Mouse (Mus musculus): Measurements from ENCODE around the gene Serpina16.
"Not testable (repeated sequence)": the region's sequence is repeated elsewhere in the genome, so short reads cannot be mapped to it uniquely, and the experiment has no call there.

The Serpina16 gene

GRCm38 (mm10) chr12:103676039-103676438 is at the start of gene Serpina16:
Gene Serpina16, minus strand, starts transcription at chr12:103676139.
- DNase-seq (ENCODE audit: low spot score): no peak

- peak; percentile 18 for DNase-seq (ENCODE audit: low spot score)
Measured at GRCm38 (mm10) chr12:103711537-103711936, 35.6 kb upstream of the Serpina16 start.

GRCm38 (mm10) chr12:103710405-103710804 is 34.5 kb upstream of the Serpina16 start:
- DNase-seq (ENCODE audit: low spot score): peak; percentile 6

GRCm38 (mm10) chr12:103706113-103706512 is 30.2 kb upstream of the Serpina16 start:
- no peak for DNase-seq (ENCODE audit: low spot score)

GRCm38 (mm10) chr12:103705547-103705946 is 29.6 kb upstream of the Serpina16 start:
- no peak for DNase-seq (ENCODE audit: low spot score)

GRCm38 (mm10) chr12:103700144-103700750 is 24.3 kb upstream of the Serpina16 start:
- DNase-seq (ENCODE audit: low spot score): no peak

GRCm38 (mm10) chr12:103695429-103695828 is 19.5 kb upstream of the Serpina16 start, which contains the start of gene Serpina1f:
Gene Serpina1f, minus strand, starts transcription at chr12:103695529.
- DNase-seq (ENCODE audit: low spot score): no peak

GRCm38 (mm10) chr12:103688221-103688814 is 12.4 kb upstream of the Serpina16 start:
- DNase-seq (ENCODE audit: low spot score): peak; percentile 2

GRCm38 (mm10) chr12:103687021-103687420 is 11.1 kb upstream of the Serpina16 start:
- DNase-seq (ENCODE audit: low spot score): no peak

GRCm38 (mm10) chr12:103686050-103686449 is 10.1 kb upstream of the Serpina16 start:
- no peak for DNase-seq (ENCODE audit: low spot score)

- DNase-seq (ENCODE audit: low spot score): no peak
Measured at GRCm38 (mm10) chr12:103685386-103685785, 9.4 kb upstream of the Serpina16 start.

- no peak for DNase-seq (ENCODE audit: low spot score)
Measured at GRCm38 (mm10) chr12:103683775-103684174, 7.8 kb upstream of the Serpina16 start.

- no peak for DNase-seq (ENCODE audit: low spot score)
Measured at GRCm38 (mm10) chr12:103681739-103682138, 5.8 kb upstream of the Serpina16 start.

GRCm38 (mm10) chr12:103681169-103681568 is 5.2 kb upstream of the Serpina16 start:
- DNase-seq (ENCODE audit: low spot score): no peak

GRCm38 (mm10) chr12:103679853-103680252 is 3.9 kb upstream of the Serpina16 start:
- DNase-seq (ENCODE audit: low spot score): not testable (repeated sequence)

- no peak for DNase-seq (ENCODE audit: low spot score)
Measured at GRCm38 (mm10) chr12:103673179-103673578, 2.8 kb downstream of the Serpina16 start.

- no peak for DNase-seq (ENCODE audit: low spot score)
Measured at GRCm38 (mm10) chr12:103671483-103671882, 4.5 kb downstream of the Serpina16 start.

- no peak for DNase-seq (ENCODE audit: low spot score)
Measured at GRCm38 (mm10) chr12:103670964-103671363, 5.0 kb downstream of the Serpina16 start.

GRCm38 (mm10) chr12:103670344-103670743 is 5.6 kb downstream of the Serpina16 start:
- DNase-seq (ENCODE audit: low spot score): no peak

- no peak for DNase-seq (ENCODE audit: low spot score)
Measured at GRCm38 (mm10) chr12:103665286-103665685, 10.7 kb downstream of the Serpina16 start.

- not testable (repeated sequence) for DNase-seq (ENCODE audit: low spot score)
Measured at GRCm38 (mm10) chr12:103662053-103662452, 13.9 kb downstream of the Serpina16 start.

GRCm38 (mm10) chr12:103660076-103660475 is 15.9 kb downstream of the Serpina16 start:
- DNase-seq (ENCODE audit: low spot score): no peak

- no peak for DNase-seq (ENCODE audit: low spot score)
Measured at GRCm38 (mm10) chr12:103659171-103659570, 16.8 kb downstream of the Serpina16 start.

- DNase-seq (ENCODE audit: low spot score): no peak
Measured at GRCm38 (mm10) chr12:103657991-103658390, 17.9 kb downstream of the Serpina16 start.
